Mouse (Mus musculus): Measurements from ENCODE around the gene Podn.

The Podn gene

DNA sequence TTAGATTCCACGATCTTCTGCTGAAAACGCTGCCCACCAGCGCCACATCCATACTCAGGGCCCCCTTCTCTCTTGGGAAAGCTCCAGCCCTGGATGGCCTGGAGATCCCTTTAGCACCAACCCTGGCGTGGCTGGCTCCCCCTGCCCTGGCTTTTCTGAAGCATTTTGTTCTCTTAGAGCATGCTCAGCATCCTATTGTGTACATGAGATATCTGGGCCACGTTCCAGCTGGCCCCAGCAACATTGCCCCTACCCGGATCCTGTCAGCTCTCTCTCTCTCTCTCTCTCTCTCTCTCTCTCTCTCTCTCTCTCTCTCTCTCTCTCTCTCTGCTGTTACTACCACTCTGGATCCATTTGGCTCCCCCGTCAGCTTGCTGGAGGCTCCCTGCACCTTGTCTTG, 90.9 kb downstream of the Podn start:
- no peak for DNase-seq (ENCODE audit: low read depth, low spot score)

DNA sequence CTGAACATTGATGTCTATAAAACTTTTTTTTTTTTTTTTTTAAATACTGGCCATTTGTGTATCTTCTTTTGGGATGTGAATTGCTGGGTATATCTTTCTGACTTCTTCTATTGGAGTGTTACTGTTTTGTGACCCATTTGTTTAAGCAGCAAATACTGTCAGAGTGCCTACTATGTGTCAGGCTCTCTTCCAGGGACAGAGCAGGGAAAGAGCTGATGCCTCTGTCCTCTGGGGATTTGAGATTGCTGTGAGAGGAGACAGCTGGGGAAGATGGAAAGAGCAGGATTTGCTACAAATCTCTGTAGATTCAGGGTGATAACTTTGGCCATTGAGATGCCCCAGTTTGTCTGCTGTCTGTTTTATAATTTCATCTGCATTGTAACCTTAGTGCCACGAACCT, 96.9 kb downstream of the Podn start:
- no peak for DNase-seq (ENCODE audit: low read depth, low spot score)

DNA sequence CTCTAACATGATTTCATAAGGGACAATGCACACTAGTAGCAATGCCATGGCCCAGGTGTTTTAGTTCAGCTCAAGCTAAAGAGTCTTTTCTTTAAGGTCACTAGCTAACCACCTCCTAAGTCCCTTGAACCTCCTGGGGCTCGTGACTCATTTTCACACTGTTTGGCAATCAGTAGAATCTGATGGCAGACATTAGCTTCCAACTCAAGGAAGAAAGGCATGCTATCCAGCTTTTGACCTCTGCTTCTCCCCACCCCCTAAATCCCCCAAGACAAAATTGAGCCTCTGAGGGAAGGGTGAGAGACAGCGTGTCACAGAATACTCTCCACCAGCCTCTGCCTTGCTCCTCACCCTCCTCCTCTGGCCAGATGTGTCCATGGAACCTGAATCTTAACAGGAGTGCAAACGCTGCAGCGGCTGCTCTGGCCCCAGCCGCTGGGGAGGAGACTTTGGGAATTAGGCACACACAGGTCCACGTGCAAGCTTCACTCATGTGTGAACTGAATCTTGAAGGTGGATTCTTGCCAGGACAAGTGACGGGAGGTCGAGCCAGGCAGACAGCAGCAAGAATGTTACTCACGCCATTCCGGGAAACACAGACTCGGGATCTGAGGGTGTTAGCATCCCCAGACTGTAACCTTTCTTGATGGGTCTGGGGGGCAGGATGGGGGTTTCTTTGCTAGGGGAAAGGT, 97.5 kb downstream of the Podn start:
- DNase-seq (ENCODE audit: low read depth, low spot score): no peak

DNA sequence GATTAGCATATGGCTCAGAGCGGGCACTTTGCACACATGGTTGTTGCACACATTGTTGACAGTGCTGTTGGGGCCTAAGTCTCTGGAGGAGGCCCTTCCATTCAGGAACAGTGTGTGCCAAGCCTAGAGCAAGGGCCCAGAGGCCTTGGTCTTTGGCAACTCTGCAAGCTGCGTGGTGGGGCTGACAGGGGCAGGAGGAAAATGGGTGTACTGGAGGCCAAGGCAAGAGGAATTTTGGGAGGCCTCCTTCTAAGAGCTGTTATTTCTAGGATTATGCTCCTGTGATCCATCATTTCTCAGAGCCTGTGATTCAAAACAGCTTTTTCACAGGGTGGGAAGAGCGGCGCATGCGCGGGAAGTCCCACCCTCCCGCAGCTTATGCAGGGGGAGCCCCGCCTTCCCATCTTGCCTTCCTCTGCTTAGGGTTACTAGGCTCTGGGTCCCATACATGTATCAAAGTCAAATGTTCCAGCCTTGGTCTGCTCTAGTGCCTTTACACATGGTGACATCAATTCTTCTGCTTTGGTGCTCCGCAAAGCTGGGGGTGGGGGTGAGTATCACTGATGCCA, 99.7 kb downstream of the Podn start:
- no peak for DNase-seq (ENCODE audit: low read depth, low spot score)

DNA sequence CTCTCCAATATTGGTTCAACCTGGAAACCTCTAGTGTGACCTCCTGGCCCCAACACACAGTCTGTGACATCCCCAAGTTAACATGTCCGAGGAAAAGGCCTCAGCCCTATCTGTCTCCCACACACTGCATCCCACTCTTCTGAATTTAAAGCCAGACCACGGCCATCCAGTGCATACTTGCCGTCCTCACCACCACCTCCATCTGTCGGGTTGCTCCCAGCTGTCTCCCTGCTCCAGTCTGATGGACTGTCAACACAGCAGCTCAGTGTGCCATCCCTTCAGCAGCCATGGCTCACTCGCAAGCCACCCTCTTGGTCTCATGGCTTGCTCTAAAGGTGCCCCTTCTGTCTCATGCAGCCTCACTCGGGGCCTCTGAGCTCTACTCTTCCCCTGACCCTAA, 100.5 kb downstream of the Podn start:
- no peak for DNase-seq (ENCODE audit: low read depth, low spot score)

DNA sequence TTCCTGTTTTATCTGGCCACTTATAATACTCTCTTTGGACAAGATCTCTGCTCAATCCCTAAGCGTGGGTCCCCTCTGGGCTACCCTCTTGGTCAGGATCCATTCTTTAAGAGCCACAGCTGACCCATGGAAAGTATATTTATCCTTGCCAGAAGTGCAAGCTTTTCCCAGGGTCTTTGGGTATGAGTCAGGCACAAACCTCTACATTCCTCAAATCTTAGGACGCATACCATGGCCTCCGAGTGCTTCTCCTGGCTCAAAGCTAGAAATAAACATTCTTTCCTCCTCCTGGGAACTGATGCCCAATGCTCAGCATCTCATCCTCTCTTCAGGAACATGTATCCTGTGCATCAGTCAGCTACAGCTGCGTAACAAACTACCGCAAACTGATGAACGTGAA, 101.2 kb downstream of the Podn start:
- DNase-seq (ENCODE audit: low read depth, low spot score): no peak

DNA sequence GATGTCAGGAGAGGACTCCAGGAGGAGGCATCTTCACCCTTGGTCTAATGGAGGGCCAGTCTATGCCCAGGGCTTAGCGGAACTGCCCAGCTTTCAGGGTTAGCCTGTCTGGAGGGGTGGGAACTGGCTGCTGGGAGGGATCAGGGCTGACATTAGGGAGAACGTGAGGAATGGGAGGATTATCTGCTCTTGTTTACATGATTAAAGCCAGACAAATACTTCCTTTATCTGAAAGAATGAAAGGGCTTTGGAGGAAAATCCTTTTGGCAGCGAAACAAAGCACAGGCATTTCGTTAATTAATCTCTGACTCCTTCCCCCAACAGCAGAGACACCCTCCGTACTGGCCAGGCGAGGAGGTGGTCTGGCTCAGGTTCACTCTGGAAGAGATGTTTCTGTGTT, 104.4 kb downstream of the Podn start:
- DNase-seq (ENCODE audit: low read depth, low spot score): no peak

DNA sequence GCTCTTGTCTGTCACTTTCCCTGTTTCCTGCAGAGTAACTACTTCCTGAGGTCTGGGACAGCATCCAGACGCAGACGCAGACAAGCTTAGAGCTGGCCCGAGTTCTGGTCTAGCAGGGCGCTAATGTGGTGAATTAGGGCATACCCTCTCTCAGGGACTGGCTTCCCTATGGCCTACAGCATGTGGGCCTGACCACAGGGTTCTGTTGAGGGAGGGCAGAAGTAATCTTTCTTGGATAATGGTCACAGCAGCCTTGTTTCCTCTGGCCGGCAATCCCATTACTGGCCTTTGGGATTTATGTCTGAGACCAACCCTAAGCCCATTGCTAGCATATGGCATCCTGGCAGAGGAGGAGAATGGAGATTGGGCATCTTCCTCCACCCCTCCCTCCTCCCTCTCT, 105.4 kb downstream of the Podn start:
- DNase-seq (ENCODE audit: low read depth, low spot score): no peak

DNA sequence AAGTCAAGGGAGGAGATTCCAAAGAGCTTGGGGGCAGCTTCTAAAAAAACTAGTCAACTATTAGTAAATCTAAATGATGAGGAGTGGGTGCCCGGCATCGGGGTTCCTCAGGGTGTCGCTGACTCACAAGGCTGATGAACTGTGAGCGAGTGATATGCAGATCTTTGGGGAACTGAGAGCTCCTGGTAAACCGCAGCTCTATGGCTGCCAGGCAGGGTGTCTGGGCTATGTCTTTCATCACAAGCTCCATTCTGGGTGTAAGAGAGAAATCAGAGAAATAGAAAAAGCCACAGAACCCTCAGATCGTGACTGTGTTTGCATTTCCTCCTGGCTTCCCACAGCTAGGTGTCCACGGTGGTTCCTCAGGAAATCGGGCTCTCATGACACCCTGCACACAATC, 107.3 kb downstream of the Podn start:
- no peak for DNase-seq (ENCODE audit: low read depth, low spot score)

DNA sequence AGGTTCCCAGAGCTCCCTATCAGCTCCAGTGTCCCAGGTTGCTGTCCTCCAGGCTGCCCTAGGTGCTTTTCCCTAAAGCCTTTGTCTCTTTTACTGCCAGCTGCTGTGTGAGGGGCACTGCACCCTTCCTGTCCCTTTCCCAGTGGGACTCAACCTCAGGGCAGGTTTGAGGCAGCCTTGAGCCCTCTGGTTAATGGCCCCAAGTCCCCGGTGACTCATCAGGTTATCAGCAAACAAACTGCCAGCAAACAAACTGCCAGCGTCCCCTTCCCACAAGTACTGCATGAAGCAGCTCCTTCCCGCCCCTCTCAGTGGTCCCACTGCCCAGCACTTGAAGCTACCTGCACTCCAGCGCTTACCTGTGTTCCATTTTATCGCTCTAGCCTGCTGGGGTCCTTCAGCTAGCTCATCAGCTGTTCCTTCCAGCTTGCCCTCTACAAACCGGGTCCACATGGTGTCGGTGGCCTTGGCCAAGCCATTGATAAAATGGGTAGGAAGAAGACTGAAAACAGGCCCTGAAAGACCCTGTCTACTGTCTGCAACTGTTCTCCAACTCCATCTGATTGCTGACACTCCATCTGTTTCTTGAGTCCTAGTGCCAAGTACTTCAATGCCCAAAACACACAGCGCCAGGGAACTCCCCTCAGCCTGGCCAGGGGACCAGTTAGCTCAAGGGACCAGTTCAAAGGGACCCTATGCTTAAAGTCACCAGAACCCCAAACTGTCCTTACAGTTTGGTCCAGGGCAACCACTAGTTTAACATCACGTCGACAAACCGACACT, 109.7 kb downstream of the Podn start:
- no peak for DNase-seq (ENCODE audit: low read depth, low spot score)

DNA sequence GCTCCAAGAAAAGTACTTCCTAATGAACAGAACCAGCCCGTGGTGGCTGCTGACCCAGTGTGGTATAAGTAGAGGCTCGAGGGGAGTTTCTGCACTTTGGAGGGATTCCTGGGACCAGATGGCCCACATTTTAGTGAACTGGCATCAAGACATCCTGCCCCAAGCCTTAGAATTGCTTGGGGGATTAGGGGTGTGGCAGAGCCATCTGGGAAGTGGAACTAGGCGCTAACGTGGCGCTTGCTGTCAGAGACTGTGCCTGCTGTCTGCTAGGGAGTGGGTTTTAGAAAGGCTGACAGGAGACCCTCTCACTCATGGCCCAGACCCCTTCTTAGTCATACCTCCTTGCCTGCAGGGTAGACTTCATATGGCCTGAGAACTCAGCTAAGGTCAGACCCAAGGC, 110.4 kb downstream of the Podn start:
- DNase-seq (ENCODE audit: low read depth, low spot score): no peak

DNA sequence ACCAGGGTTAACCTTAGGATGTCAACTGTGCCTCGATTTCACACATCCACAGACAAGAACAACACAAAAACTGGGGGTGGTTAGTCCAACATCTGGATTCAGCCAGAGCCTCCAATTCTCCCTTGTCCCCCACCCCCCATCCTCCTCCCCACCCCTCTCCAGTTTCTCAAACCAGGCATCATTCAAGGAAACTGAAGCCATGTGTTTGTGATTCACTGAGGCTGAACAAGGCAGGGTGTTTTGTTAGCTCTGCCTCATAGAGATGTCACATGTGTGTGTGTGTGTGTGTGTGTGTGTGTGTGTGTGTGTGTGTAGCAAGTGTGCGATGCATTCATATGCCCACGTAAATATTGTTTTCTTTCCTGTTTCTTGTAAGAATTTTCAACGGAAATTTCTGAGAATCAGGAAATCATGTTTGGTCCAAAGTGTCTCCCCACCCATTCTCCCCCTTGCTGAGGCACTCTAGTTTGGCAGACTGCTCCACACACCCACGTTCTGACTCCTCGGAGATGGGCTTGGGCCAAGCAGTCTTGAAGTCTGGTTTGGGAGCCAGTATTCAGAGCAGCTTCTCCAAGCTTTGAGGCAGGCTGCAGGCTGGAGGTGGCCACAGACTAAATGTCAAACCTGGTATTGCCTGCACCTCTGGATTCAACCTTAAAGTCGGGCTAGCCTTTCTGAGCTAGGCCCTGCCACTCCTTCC, 111.8 kb downstream of the Podn start:
- no peak for DNase-seq (ENCODE audit: low read depth, low spot score)

DNA sequence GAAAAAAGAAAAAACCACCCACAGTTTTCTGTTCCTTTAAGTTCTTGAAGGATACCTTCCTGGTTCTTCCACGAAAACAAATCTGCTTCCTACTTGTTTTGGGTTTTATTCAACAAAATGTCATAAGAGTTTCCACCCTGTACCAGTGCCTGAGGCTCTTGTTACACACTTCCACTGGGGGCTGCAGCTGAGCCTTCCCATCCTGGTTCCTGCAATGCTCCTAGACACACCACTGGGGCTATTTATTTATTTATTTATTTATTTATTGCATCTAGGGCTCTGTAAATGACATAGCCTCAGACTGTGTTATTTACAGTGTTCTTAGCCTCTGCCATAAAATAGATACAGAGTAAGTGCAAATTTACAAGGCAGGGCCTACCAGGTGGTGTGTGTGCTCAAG, 112.5 kb downstream of the Podn start:
- no peak for DNase-seq (ENCODE audit: low read depth, low spot score)

DNA sequence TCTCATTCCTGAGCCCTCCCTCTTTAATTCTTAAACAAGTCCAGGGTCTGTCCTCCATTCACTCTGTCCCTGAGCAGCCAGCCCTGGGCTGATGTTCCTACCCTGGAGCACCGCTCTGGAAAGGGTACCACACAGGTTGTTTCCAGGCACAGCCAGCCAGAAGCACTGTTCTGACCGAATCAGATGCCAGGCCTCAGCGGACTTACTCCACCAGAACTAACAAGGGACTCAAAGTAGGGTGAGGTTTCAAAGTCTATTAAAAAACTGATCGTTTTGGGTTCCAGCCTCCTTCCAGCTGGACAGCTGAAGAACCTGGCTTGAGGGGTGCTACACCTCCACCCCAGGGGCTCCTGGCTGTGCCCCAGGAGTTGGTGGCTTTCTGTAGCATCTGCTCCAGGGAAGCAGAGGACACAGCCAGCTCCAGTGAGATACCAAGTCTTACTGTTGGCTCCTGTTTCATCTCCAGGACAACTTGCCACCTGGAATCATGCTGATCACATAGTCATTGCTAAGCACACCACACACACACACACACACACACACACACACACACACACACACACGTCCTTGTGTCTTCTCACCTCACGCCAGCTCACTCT, 116.1 kb downstream of the Podn start:
- DNase-seq (ENCODE audit: low read depth, low spot score): no peak

DNA sequence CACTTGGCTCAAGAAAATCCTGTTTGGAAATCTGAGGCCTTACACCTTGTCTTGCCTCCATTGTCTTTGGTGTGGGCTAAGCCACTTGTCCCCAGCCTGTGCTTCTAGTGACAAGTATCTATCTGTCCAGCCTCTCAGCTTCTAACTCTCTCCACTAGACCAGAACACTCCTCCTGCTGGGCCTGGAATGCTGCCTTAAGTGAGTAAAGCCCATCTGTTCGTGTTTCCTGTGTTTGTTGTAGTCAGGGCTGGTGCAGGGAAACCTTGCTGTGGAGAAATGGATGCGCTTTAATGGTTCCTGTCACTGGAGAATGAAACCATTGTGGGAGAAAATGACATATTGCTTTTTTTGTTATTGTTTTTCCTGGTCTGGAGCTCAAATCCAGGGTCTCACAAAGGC, 116.7 kb downstream of the Podn start:
- DNase-seq (ENCODE audit: low read depth, low spot score): no peak

DNA sequence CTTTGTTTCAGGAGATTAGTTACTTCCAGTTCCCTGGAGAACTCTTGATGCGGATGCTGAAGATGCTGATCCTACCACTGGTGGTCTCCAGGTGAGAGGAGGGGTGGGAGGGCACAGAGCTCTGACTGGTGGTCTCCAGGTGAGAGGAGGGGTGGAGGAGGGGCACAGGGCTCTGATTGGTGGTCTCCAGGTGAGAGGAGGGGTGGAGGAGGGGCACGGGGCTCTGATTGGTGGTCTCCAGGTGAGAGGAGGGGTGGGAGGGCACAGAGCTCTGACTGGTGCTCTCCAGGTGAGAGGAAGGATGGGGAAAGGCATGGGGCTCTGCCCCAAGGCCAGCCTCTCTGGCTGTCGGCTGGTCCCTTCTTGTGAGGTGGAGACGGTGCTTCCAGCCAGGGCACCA, 118.7 kb downstream of the Podn start:
- no peak for DNase-seq (ENCODE audit: low read depth, low spot score)

DNA sequence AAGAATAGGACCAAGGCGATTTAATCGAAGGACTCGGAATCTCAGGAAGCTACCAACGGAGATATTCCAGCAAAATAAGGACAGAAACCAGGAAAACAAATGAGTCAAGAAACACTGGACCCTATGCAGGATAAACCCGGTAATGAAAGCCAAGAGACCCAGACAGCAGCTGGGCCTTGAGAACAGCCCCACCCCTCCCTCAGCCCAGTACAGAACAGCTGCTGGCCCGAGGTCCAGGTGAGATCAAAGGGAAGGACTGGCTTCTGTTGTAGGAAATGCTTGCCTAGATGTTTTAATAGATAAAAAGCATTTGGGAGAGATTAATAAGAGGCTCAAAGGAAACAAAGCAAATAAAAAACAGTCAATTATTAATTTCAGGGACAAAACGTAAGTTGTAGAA, 121.2 kb downstream of the Podn start:
- DNase-seq (ENCODE audit: low read depth, low spot score): no peak

DNA sequence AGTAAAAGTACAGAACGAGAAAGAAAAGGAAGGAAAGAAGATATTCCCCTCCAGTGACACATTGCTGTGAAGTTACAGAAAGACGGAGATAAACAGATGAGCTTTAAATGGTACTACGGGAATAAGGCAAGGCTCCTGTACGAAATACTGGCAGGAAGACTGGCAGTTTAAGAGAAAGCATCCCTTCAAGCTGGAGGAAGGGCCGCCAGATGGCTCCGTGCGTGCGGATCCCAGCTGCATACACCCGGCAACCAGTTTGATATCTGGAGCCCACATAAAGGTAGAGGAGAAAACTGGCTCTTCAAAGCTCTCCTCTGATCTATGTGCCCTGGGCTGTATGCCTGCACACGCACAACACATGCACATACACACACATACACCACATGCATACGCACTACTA, 121.7 kb downstream of the Podn start:
- no peak for DNase-seq (ENCODE audit: low read depth, low spot score)

DNA sequence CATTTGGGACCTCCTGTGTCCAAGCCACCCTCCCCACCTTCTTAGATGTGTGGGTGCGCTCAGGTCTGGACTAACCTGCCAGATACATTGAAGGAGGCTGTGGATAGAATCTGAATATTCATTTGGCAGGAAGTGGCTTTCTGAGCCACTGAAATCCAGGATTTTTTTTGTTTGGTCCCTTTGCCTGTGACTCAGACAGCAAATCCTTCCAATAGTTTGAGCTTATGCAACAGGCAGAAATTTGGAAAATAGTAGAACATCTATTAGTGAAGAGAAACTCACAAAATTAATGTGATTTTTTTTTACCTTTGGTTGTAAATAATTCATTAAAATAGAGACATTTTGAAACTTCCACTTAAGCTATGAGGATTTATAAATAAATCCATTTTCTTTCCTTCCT, 125.1 kb downstream of the Podn start:
- no peak for DNase-seq (ENCODE audit: low read depth, low spot score)

DNA sequence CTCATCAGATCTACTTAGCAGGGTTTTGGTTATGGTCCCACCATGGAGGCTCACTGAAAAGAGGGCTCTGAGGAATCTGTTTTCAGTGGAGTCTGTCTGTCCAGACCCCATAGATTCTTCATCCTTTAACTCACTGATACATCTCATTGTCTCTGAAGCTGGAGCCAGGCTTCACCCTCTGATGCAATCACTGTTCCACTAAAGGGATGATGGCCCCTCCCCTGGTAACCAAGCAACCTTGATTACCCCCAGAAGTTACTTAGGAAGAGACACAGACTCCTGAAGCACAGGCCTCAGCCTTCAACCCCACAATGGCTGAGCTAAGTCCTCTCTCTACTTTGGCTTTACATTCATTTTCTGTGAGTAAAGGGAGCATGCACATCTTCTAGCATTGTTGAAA, 126.5 kb downstream of the Podn start:
- DNase-seq (ENCODE audit: low read depth, low spot score): no peak

DNA sequence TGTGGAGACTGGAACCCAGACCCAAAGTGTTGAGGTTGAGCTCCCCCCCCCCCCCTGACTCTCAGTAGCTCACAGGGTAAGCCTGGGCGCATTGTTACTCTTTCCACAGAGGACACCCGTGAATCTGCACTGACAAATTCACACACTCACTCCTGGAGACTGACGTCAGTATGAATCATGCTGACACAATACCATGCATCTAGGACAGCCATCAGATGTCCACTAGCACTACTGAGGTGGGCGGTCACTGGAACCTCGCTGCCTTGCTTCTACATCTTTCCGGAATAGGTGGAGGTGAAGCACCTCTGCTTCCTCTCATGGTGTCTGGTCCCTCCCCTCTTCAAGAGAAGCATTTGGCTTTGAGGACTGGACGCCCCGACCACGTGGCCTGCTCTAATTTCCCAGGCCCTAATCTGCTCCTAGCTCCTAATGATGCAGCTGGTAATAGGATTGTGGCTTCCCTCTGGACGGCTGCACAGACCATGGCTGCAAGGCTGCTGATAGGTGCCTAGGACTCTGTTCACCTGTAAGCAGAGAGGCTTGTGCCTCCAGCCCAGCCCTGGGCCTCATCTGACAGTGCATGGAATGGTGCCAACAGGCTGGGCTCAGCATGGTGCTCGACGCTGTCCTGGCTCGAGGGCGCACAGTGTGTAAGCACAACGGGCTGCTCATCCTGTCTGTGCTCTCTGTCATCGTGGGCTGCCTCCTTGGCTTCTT, 128.1 kb downstream of the Podn start, which contains the start of gene Slc1a7:
TSS of gene Slc1a7 (plus strand) at position 367 of the 717 bp plus-strand sequence.
- DNase-seq (ENCODE audit: low read depth, low spot score): no peak

Data from brain, embryonic 18.5 days (tissue).